Mouse (Mus musculus): ENCODE data around the gene Ndufb6. TPM values are rescaled to one million over a fixed set of nuclear protein-coding genes. Genes with fewer than 3 reads are reported as not detected.
A peak's percentile ranks its signal among the peaks of the same experiment; 100 is the strongest.

Gene Ndufb6
- total and polyA plus RNA-seq, 3 experiments, result 159 to 253 (median 205) TPM

- TF ChIP-seq KAT2A (IDR thresholded peaks at IDR 0.05; ENCODE audit: insufficient replicate concordance, low read length) (peak; percentile 71; the same call in 1 of the 2 replicates), NELFE (IDR thresholded peaks at IDR 0.05; ENCODE audit: low read depth, low read length) (peak; percentile 94), ELF1 (IDR thresholded peaks at IDR 0.05; ENCODE audit: low read depth, low read length) (peak; percentile 78), HCFC1 (IDR thresholded peaks at IDR 0.05; ENCODE audit: low read depth, low read length) (peak; percentile 74), USF2 (conservative IDR thresholded peaks at IDR 0.05; ENCODE audit: low read depth, low read length) (peak; percentile 91), TCF12 (IDR thresholded peaks at IDR 0.05; ENCODE audit: low read depth, low read length) (peak; percentile 89), E2F4 (IDR thresholded peaks at IDR 0.05; ENCODE audit: insufficient replicate concordance, low read depth, low read length) (peak; percentile 91), NRF1 (IDR thresholded peaks at IDR 0.05; ENCODE audit: low read depth, low read length) (peak; percentile 40)
Measured at GRCm38 (mm10) chr4:40269430-40270032, 9.7 kb downstream of the Ndufb6 start, which contains the start of the genes Smim27 and Topors (continued).

DNA sequence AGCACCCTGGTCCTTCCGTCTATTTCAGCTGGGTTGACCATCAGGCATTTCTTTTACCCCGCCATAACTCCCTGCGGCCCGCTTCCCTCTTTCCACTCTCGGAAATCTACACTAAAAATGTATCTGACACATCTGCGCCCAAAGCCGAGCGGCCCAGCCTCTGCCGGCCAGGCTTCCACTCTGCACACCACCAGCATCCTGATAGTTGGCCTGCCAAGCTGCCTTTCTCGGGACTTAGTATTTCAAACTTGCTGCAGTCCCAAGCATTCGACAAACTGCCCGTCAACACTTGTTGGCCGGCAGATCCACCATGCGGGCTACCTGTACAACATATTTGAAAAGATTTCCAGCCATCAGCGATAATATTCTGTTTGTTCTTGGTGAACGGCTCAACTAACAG, 10.4 kb downstream of the Ndufb6 start:
- peaks cover 3 to 37% of the 10 kb centered on the region in 2 experiments; a peak in 2 of 4 replicates for H3K4me1 ChIP-seq (ENCODE audit: control insufficient read depth in 1 of 2, insufficient read depth in 2 of 2)
- H3K27me3 ChIP-seq (replicated peaks), result no peaks in the 10 kb centered on the region
- peak overlapping the region; percentile 83 for H3K9ac ChIP-seq (ENCODE audit: insufficient read depth, low read depth)
- in situ Hi-C loops (cut with MboI; ENCODE audit: low pct_ligation_motif_present, low pct_unique_long_range_greater_than_20kb, low sequenced_read_pairs) (no loop called here), dilution Hi-C loops (cut with MboI; ENCODE audit: extremely low pct_ligation_motif_present, extremely low pct_unique_long_range_greater_than_20kb, low sequenced_read_pairs) (no loop called here)
- H3K4me3 ChIP-seq (replicated peaks in 1 of 3; ENCODE audit: low read depth in 2 of 3, low read length in 2 of 3, poor library complexity in 1 of 3), result peak overlapping the region; percentile 84 to 94 (median 87)
- H3K27ac ChIP-seq (ENCODE audit: insufficient read depth, low read depth), result peak overlapping the region; percentile 94
- DNase-seq (ENCODE audit: extremely low read depth), result no peak
- H3K79me2 ChIP-seq (replicated peaks; ENCODE audit: control insufficient read depth, extremely low read depth, insufficient read depth, poor library complexity, severe bottlenecking), result peaks cover 47% of the 10 kb centered on the region
- H3K36me3 ChIP-seq (replicated peaks in 1 of 2; ENCODE audit: control insufficient read depth in 1 of 2, insufficient read depth in 1 of 2, low read length in 1 of 2), result peaks cover 20 to 62% of the 10 kb centered on the region in 2 experiments
- H3K9me3 ChIP-seq (replicated peaks; ENCODE audit: low read length), result no peaks in the 10 kb centered on the region
- no peak overlapping the region for H3K4me2 ChIP-seq (ENCODE audit: insufficient read depth, low read depth, poor library complexity, severe bottlenecking)
- TF ChIP-seq CHD1 (IDR thresholded peaks at IDR 0.05; ENCODE audit: low read depth, low read length), result peak; percentile 35; the same call in 1 of the 2 replicates
- no peak for TF ChIP-seq MAZ (IDR thresholded peaks at IDR 0.05; ENCODE audit: low read depth, low read length)
- TF ChIP-seq ZMIZ1 (IDR thresholded peaks at IDR 0.05; ENCODE audit: low read depth, low read length), result peak; percentile 4; the same call in 1 of the 2 replicates

GRCm38 (mm10) chr4:40268204-40268813, 10.9 kb downstream of the Ndufb6 start:
- TF ChIP-seq CTCF (conservative IDR thresholded peaks at IDR 0.05 in 1 of 2, IDR thresholded peaks at IDR 0.05 in 1 of 2; ENCODE audit: low read depth in 2 of 2, low read length in 2 of 2), result peak in 1 of 2 experiments; percentile 25; a peak in 2 of 4 replicates
- TF ChIP-seq HCFC1 (IDR thresholded peaks at IDR 0.05; ENCODE audit: low read depth, low read length), result peak; percentile 55
- no peak for TF ChIP-seq RCOR1 (conservative IDR thresholded peaks at IDR 0.05; ENCODE audit: low read depth, low read length)
- TF ChIP-seq MEF2A (IDR thresholded peaks at IDR 0.05; ENCODE audit: borderline replicate concordance, low read depth, low read length), result no peak; the same call in 1 of the 2 replicates
- peak; percentile 53; the same call in 1 of the 2 replicates for TF ChIP-seq BHLHE40 (IDR thresholded peaks at IDR 0.05; ENCODE audit: low read depth, low read length)
- 0 out of 2 replicates have a peak, but pooled peaks have one; percentile 54 for TF ChIP-seq MAZ (IDR thresholded peaks at IDR 0.05; ENCODE audit: low read depth, low read length)
- TF ChIP-seq CHD2 (IDR thresholded peaks at IDR 0.05; ENCODE audit: low read length), result peak; percentile 86
- TF ChIP-seq POLR2A (IDR thresholded peaks at IDR 0.05; ENCODE audit: low read depth, low read length), result peak; percentile 53; the same call in 1 of the 2 replicates
- peak; percentile 50; the same call in 1 of the 2 replicates for TF ChIP-seq ZMIZ1 (IDR thresholded peaks at IDR 0.05; ENCODE audit: low read depth, low read length)
- no peak for TF ChIP-seq POLR2AphosphoS2 (IDR thresholded peaks at IDR 0.05; ENCODE audit: low read depth, low read length)
- TF ChIP-seq MXI1 (IDR thresholded peaks at IDR 0.05; ENCODE audit: low read depth, low read length), result peak; percentile 68; the same call in 1 of the 2 replicates
- peak; percentile 43; the same call in 1 of the 2 replicates for TF ChIP-seq TCF12 (IDR thresholded peaks at IDR 0.05; ENCODE audit: low read depth, low read length)
- TF ChIP-seq RAD21 (IDR thresholded peaks at IDR 0.05; ENCODE audit: low read depth, low read length), result no peak
- TF ChIP-seq MAX (IDR thresholded peaks at IDR 0.05; ENCODE audit: low read length), result no peak; the same call in 1 of the 2 replicates
- peak; percentile 69 for TF ChIP-seq SIN3A (IDR thresholded peaks at IDR 0.05; ENCODE audit: low read length)
- TF ChIP-seq NRF1 (IDR thresholded peaks at IDR 0.05; ENCODE audit: low read depth, low read length), result peak; percentile 90
- Histone ChIP-seq H3K36me3 (replicated peaks in 1 of 2; ENCODE audit: control insufficient read depth in 1 of 2, insufficient read depth in 1 of 2, low read length in 1 of 2) (peaks cover 22 to 64% of the 10 kb centered on the region in 2 experiments), H3K4me1 (ENCODE audit: control insufficient read depth in 1 of 2, insufficient read depth in 2 of 2) (peaks cover 3 to 37% of the 10 kb centered on the region in 2 experiments; a peak in 2 of 4 replicates), H3K9ac (ENCODE audit: insufficient read depth, low read depth) (peak overlapping the region; percentile 83), H3K27me3 (replicated peaks) (no peaks in the 10 kb centered on the region), H3K27ac (ENCODE audit: insufficient read depth, low read depth) (peak overlapping the region; percentile 94; the same call in 1 of the 2 replicates), H3K4me3 (replicated peaks in 1 of 3; ENCODE audit: low read depth in 2 of 3, low read length in 2 of 3, poor library complexity in 1 of 3) (peak overlapping the region; percentile 84 to 94 (median 87)), H3K4me2 (ENCODE audit: insufficient read depth, low read depth, poor library complexity, severe bottlenecking) (peak overlapping the region; percentile 17; the same call in 1 of the 2 replicates), H3K9me3 (replicated peaks; ENCODE audit: low read length) (no peaks in the 10 kb centered on the region), H3K79me2 (replicated peaks; ENCODE audit: control insufficient read depth, extremely low read depth, insufficient read depth, poor library complexity, severe bottlenecking) (peaks cover 50% of the 10 kb centered on the region)
- DNase-seq (ENCODE audit: extremely low read depth), result peak; percentile 82
- dilution Hi-C loops (cut with MboI; ENCODE audit: extremely low pct_ligation_motif_present, extremely low pct_unique_long_range_greater_than_20kb, low sequenced_read_pairs) (no loop called here), in situ Hi-C loops (cut with MboI; ENCODE audit: low pct_ligation_motif_present, low pct_unique_long_range_greater_than_20kb, low sequenced_read_pairs) (no loop called here)

Data from CH12.LX (cell line).